Mouse (Mus musculus): ENCODE measurements around the gene Gper1. TPM values are rescaled to one million over a fixed set of nuclear protein-coding genes. Genes with fewer than 3 reads are reported as not detected.
"Not testable (repeated sequence)": the region's sequence is repeated elsewhere in the genome, so short reads cannot be mapped to it uniquely, and the experiment has no call there.

Gene Gper1
- total RNA-seq, 2 experiments from 2014 or later: 0.82 to 1.6 TPM

DNA sequence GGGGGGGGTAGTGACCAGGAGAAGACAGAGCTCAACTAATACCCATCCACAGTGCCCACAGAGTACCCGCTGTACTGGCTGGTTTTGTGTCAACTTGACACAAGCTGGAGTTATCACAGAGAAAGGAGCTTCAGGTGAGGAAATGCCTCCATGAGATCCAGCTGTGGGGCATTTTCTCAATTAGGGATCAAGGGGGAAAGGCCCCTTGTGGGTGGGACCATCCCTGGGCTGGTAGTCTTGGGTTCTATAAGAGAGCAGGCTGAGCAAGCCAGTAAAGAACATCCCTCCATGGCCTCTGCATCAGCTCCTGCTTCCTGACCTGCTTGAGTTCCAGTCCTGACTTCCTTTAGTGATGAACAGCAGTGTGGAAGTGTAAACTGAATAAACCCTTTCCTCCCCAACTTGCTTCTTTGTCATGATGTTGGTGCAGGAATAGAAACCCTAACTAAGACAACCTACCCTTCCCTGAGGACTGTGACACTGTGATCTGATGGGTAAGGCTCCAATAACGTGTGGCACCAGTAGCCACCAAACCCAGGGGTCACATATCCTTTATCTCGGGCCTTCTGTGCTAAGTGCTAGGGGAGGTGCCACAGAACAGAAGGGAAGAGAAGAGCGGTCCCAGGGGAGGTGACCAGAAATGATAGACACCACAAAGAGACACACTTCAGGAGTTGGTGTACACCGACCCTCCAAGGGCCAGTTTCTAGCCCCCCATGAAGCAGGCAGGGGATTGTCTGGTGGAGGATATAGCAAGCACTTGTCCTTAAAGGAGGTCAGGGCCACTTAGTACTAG, 32.4 kb upstream of the Gper1 start:
- DNase-seq: not testable (repeated sequence)

GRCm38 (mm10) chr5:139391309-139391990, 31.5 kb upstream of the Gper1 start:
- DNase-seq: no peak

- DNase-seq: no peak
Observed at GRCm38 (mm10) chr5:139392219-139393196, 30.4 kb upstream of the Gper1 start.

DNA sequence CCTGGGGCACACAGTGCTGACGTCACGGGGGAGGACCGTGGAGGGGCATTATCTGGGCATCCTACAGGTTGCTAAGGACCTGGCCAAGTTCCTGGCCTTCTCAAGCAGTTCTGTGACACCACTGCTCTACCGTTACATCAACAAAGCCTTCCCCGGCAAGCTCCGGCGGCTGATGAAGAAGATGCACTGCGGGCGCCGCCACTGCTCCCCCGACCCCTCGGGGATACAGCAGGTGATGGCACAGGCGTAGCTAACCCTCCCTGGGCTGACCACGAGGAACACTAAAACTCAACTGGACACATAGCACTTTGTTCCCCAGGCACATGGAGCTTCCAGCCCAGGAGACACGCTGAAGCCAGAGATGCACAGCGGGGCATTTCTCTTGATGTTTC, 29.8 kb upstream of the Gper1 start:
- DNase-seq: no peak

DNA sequence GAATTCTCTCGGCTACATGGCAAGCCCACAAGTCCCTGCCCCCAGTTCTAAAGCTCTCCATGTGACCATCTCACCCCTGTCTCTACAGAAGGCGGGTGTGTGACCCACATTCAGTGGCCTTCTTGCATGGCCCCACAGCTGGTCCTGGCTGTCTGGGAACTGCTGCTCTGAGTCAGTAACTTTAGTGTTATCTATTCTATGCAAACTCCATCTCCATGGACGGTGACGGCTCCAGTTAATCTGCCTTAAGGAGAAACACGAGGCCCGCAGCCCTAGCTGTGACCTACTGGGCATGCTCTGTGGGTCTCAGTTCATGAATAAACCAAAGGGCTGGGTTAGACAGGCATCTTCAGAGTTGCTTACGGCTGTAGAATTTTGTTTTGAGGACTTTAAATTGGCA, 28.6 kb upstream of the Gper1 start:
- no peak for DNase-seq

DNA sequence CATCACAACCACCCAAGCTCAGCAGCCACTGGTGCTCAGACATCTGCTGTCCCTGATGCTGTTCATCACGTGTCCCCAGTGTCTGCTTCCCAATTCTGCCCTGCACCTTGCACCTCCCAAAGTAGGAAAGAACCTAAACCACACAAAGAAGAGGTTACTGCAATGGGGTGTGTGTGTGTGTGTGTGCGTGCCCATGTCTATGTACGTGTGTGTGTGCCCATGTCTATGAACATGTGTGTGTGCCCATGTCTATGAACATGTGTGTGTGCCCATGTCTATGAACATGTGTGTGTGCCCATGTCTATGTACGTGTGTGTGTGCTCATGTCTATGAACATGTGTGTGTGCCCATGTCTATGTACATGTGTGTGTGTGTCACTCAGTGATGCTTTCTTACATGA, 27.4 kb upstream of the Gper1 start:
- DNase-seq: no peak

GRCm38 (mm10) chr5:139397359-139397916, 25.5 kb upstream of the Gper1 start:
- no peak for DNase-seq

DNA sequence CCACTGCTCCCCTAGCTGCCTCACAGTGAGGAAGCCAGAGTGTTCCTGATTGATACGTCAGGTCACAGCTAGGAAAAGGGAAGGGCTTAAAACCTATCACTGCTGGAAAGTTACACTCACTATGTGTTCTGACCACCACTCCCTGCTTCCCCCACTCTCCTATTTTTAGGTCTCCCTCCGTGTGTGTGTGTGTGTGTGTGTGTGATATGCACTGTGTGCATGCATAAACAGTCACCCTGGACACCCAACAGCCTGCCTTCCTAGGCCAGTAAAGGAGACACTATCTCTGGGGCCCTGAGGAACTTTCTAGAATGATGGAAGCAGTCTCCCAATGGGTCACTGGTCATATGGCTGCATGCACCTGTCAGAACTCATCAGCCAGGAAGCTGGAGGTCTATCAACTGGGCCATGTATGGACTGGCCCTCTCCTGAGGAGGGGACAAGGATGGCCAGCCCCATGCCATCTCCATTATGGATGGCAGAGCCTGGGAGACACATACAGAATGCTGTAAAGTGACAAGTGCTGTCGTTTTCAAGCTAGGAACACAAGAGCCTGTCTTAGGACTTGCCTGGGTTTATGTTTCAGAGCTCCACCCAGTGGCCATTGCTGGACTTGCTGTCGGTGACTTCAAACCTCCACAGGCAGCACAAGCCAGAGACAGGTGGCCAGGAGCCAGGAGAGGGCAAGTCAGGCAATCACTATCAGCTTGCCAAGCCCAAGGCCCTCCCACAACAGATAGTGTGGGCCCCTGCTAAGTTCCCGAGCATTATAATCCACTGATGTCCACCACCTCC, 24.8 kb upstream of the Gper1 start:
- peak; percentile 92 for DNase-seq

- DNase-seq: no peak
Observed at GRCm38 (mm10) chr5:139398786-139399185, 24.2 kb upstream of the Gper1 start.

GRCm38 (mm10) chr5:139399991-139400390, 23.0 kb upstream of the Gper1 start:
- DNase-seq: no peak

DNA sequence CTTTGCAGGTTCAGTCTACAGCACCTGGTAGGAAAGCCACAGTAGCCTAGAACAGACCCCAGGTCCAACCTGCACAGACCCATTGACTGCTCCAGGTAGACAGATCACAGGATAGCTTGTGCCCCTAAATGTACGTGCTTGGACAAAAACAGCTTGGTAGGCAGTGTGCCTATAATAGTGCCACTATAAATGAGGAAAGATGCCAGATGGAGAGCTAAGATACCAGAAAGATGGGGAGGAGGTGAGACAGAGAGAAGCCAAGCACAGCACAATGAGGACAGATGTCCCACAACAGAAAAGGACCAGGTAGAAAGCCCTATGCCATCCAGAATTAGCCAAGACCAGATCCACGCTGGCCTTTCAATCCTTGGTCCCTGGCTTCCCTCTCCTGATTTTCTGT, 20.8 kb upstream of the Gper1 start:
- no peak for DNase-seq

- DNase-seq: no peak
Observed at GRCm38 (mm10) chr5:139403692-139404260, 19.2 kb upstream of the Gper1 start.

- no peak for DNase-seq
Observed at GRCm38 (mm10) chr5:139404801-139405401, 18.1 kb upstream of the Gper1 start, which contains the start of gene C130050O18Rik. C130050O18Rik (plus strand) TSS chr5:139405280.

DNA sequence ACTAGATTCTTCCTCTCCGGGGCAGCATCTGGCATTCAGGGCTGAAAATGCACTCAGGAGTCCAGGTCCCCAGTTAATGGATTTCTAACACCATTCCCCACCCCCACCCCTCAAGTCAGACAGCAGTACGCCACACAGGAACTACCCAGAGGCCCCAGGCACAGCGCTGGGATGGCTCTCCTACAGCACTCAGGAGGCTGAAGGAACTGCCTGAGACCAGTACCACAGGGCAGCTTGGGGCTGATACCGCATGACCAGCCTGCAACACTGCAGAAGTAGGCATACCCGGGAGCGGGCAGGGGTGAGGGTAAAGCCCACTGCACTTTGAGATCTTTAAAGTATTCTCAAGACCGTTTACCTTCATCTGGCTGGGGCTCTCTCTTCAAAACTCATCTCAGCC, 17.5 kb upstream of the Gper1 start:
- no peak for DNase-seq

GRCm38 (mm10) chr5:139405953-139406352, 17.0 kb upstream of the Gper1 start:
- peak; percentile 44 for DNase-seq

DNA sequence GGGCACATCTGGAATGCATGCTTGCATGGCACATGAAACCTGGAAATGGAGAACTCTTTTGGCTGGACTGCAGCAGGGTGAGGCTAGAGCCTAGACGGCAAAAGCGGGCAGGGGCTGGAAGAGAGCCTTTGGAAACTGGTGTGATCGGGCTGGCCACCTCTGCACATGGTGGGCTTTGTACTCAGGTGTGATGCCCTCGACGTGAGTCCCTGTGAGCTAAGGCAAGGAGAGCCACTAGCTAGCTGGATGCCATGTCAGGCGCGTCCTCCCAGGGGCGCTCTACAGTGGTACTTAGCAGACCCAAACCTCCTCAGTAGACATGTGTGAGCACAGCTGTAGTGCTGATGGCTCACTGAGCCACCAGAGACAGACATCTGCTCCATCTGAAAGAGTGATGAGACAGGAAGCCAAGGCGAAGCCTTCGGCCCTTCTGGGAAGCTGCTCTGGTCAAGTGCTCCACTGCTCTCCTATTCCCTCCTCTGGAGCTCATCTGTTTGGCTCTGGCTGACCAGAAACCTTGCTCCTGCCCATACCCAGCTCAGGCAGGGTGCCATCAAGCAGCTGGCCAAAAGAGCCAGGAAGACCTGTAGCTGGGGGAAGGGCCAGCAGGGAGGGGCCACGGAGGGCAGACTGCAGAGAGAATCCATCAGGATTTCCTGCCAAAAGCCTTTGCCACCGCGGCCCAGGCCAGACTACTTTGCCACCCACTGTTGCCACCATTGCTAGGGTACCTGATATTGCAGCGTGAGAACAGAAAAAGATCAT, 15.6 kb upstream of the Gper1 start:
- peak; percentile 70 for DNase-seq

DNA sequence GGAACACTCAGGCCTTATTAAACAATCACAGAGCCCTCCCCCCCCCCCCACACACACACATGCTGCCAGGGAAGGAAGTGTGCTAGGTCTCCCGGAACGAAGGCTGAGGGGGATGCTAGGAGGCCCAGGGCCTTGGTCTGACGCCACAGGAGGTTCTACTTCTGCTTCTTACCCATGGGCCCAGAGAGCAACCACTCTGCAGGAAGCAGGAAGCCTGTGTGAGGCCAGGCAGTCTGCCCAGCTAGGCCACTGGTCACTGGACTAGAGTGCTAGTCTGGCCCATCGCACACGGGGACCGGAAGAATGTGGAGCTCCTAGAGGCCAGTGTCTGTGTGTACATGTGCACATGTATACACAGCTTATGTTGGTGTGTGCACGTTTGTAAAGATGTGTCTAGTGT, 14.4 kb upstream of the Gper1 start:
- no peak for DNase-seq

DNA sequence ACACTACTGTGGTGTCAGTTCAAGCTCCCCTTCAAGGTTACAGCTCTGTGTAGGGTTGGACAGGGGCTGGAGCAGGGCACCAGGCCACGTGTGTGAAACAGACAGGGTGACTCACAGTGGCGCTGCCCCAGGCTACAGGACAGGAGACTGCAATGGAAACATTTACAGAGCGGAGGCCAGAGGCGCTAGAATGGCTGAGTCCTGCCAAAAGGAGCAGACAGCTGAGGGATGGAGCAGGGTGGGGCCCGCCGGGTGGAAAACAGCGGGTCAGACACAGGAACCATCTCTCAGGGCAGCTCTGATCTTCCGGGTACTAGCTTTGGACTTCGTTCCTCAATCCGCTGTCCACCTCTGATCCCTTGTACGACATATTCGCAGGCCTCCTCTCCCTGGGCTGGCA, 13.5 kb upstream of the Gper1 start:
- peak; percentile 90 for DNase-seq

DNA sequence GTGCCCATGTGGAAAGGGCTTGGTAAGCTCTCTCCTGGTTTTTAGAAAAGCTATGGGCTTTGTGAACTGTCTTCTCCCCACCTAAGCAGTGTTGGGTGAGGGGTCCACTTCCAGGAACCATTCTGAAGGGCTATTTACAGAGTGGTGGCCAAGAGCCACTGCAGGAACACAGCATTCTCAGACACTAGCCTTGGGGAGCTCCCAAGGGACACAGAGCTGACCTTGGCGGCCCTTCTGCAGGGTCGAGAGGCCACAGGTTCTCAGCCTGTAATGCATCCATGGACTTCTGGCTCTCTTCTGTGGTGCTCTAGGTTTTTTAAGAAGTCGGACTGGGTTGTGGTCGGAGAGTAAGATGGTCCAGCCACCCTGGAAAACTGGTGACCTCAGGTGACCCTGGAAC, 12.9 kb upstream of the Gper1 start:
- no peak for DNase-seq

DNA sequence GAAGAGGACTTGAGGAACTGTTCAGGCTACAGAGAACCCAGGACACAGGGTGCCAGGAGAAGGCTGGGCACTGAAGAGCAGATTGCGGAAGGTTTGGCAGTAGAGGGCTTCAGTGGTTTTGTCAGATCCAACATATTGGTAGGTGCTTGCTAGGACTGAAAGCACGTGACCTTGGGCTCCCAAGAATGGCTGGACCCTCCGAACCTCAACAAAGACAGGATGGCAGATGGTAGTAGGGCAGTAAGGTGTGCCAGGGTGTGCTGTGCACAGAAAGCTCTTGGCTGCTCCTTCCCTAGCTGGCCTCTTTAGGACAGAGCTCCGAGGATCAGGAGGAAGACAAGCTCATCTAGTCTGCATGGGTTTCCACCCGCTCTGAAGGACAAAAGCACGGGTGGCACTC, 11.8 kb upstream of the Gper1 start:
- DNase-seq: no peak

Data from gastrocnemius, postnatal 25 days (tissue).